Mouse (Mus musculus) midbrain, embryonic 13.5 days (tissue): ENCODE measurements around the gene Ftsj3. TPM values are rescaled to one million over a fixed set of nuclear protein-coding genes. Genes with fewer than 3 reads are reported as not detected.

Experiments
- ATAC-seq: fragments of 200-750 bp; cut with Nextera tagmentation; 2 replicates; pipeline ENCODE4 v1.8.0; 2017; ENCODE audit warnings: mild to moderate bottlenecking, moderate TSS enrichment, moderate library complexity
- H3K27ac ChIP-seq: fragments of 300-500 bp; sonication (generic); 2 replicates; pipeline ENCODE4 v1.5.1; 2015; ENCODE audit warnings: inconsistent platforms, mild to moderate bottlenecking, moderate library complexity
- H3K27me3 ChIP-seq: fragments of 300-500 bp; sonication (generic); 2 replicates; pipeline ENCODE4 v1.6.1; 2015; ENCODE audit warnings: mild to moderate bottlenecking, inconsistent platforms
- H3K36me3 ChIP-seq: fragments of 300-500 bp; sonication (generic); 2 replicates; pipeline ENCODE4 v1.6.1; 2015; ENCODE audit warnings: mild to moderate bottlenecking, inconsistent platforms
- H3K4me1 ChIP-seq: fragments of 300-500 bp; sonication (generic); replicated peaks from 2 replicates; pipeline ENCODE4 v1.6.1; 2015; ENCODE audit warnings: inconsistent platforms
- H3K4me2 ChIP-seq: fragments of 300-500 bp; sonication (generic); replicated peaks from 2 replicates; pipeline ENCODE4 v1.6.1; 2015; ENCODE audit warnings: moderate library complexity, mild to moderate bottlenecking, inconsistent platforms
- H3K4me3 ChIP-seq: fragments of 300-500 bp; sonication (generic); replicated peaks from 2 replicates; pipeline ENCODE4 v1.5.1; 2015; ENCODE audit warnings: mild to moderate bottlenecking, inconsistent platforms
- H3K9ac ChIP-seq: fragments of 300-500 bp; sonication (generic); replicated peaks from 2 replicates; pipeline ENCODE4 v1.6.1; 2015; ENCODE audit warnings: mild to moderate bottlenecking, inconsistent platforms
- H3K9me3 ChIP-seq: fragments of 300-500 bp; sonication (generic); 2 replicates; pipeline ENCODE4 v1.6.1; 2016; ENCODE audit warnings: mild to moderate bottlenecking, inconsistent platforms
- WGBS: fragments of 180-500 bp; shearing (Covaris S2); methylation state at CpG from one replicate; pipeline ENCODE4 v1.1.7; 2015; 5-methylcytosine and 5-hydroxymethylcytosine counted together
- polyA plus RNA-seq: library from polyadenylated mRNA; unstranded; fragments of >200 nt; fragmentation: Nextera tagmentation; extraction: Ambion mirVana; gene quantifications from 2 replicates; pipeline ENCODE4 v1.2.1, GENCODE M21; 2015

The Ftsj3 gene
- polyA plus RNA-seq, 1 experiment from 2014 or later, result 39.3 TPM

- WGBS, result 9% methylated on average over 25 of the region's 25 CpGs
- Histone ChIP-seq H3K27ac (no peak within 1 kb of the TSS), H3K4me1 (peaks cover 20% of the 10 kb centered on the region), H3K27me3 (0 out of 2 replicates have a peak, but pooled peaks cover 8% of the 10 kb centered on the region), H3K4me2 (peak within 1 kb of the TSS; percentile 45), H3K9me3 (no peaks in the 10 kb centered on the region), H3K4me3 (0 out of 2 replicates have a peak within 1 kb of the TSS, but pooled peaks have one; percentile 12), H3K36me3 (no peaks in the 10 kb centered on the region), H3K9ac (no peak within 1 kb of the TSS)
- peak; percentile 57 for ATAC-seq
These were observed 20.6 kb upstream of the Ftsj3 start, which contains the start of gene Tcam1 for GRCm38 (mm10) chr11:106276454-106276853. Gene Tcam1, plus strand, starts transcription at chr11:106276672.

GRCm38 (mm10) chr11:106274971-106275411 lies 19.1 kb upstream of the Ftsj3 start:
- Histone ChIP-seq H3K4me2 (no peak overlapping the region), H3K36me3 (no peaks in the 10 kb centered on the region), H3K9ac (no peak overlapping the region), H3K4me3 (no peak overlapping the region), H3K27me3 (0 out of 2 replicates have a peak, but pooled peaks cover 8% of the 10 kb centered on the region), H3K9me3 (no peaks in the 10 kb centered on the region), H3K27ac (no peak overlapping the region), H3K4me1 (peaks cover 32% of the 10 kb centered on the region)
- WGBS, result 86% methylated on average over 7 of the region's 7 CpGs
- no peak for ATAC-seq

DNA sequence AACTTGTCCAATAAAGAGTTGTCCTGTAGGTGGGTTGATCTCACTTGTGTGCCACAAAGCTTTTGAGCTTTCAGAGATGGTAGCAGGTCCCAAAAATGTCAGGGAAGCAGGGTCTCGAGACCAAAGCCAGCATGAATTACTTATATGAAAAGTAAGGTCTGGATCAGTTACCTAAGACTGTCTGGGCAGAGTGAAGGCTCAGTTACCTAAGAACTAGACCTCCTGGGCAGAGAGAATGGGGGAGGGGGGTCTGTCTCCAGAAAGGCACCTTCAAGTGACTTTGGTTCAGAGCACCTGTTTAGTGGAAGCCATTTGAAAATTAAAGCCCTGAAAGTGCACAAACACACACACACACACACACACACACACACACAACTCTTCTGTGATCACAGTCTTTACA lies 18.5 kb upstream of the Ftsj3 start:
- Histone ChIP-seq H3K36me3 (no peaks in the 10 kb centered on the region), H3K27ac (no peak overlapping the region), H3K9ac (no peak overlapping the region), H3K4me1 (peaks cover 34% of the 10 kb centered on the region), H3K4me3 (no peak overlapping the region), H3K27me3 (0 out of 2 replicates have a peak, but pooled peaks cover 8% of the 10 kb centered on the region), H3K9me3 (no peaks in the 10 kb centered on the region), H3K4me2 (no peak overlapping the region)
- WGBS, result 84% methylated on average over 1 of the region's 1 CpGs
- ATAC-seq, result no peak

DNA sequence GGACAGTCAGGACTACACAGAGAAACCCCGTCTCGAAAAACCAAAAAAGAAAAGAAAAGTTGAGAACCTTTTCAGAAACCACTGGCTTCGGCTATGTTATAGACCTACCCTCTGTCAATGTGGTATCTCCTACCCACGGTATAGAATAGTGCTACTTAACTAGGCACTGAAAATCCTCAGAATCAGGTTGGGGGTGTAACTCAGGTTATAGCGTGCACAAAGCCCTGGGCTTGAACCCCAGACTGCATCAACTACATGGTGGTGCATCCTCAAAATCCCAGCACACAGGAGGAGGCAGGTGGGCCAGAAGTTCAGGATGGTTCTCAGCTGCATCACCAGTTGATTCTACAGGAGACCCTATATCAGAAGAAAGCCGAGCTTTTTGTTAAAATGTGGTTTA lies 17.9 kb upstream of the Ftsj3 start:
- Histone ChIP-seq H3K4me3 (no peak overlapping the region), H3K36me3 (no peaks in the 10 kb centered on the region), H3K27me3 (0 out of 2 replicates have a peak, but pooled peaks cover 8% of the 10 kb centered on the region), H3K9ac (no peak overlapping the region), H3K4me2 (peak overlapping the region; percentile 89), H3K27ac (0 out of 2 replicates have a peak overlapping the region, but pooled peaks have one; percentile 89), H3K4me1 (peaks cover 40% of the 10 kb centered on the region), H3K9me3 (no peaks in the 10 kb centered on the region)
- 96% methylated on average over 6 of the region's 6 CpGs for WGBS
- no peak for ATAC-seq

DNA sequence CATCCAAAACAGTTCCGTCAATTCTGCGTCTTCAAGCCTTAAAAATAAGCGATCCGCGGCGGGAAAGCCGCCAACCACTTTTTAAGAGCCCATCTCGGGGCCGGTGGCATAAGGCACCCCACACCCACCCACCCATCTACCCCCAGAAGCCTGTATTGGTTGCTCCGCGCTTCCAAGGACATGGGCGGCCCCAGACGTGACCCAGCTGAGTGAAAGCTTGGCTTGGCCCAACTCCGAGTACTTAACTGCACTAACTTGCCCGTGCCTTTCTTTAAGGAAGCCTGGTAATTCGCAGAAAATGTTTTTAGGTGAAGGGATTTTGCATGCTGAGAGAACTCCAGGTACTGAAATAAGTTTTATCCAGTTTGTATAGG lies 17.4 kb upstream of the Ftsj3 start:
- peak; percentile 32 for ATAC-seq
- WGBS, result 20% methylated on average over 16 of the region's 16 CpGs
- H3K27ac ChIP-seq, result peak overlapping the region; percentile 89
- peak overlapping the region; percentile 89 for H3K4me2 ChIP-seq
- H3K4me1 ChIP-seq, result peaks cover 45% of the 10 kb centered on the region
- peak overlapping the region; percentile 97 for H3K4me3 ChIP-seq
- H3K9me3 ChIP-seq, result no peaks in the 10 kb centered on the region
- H3K27me3 ChIP-seq, result 0 out of 2 replicates have a peak, but pooled peaks cover 8% of the 10 kb centered on the region
- peak overlapping the region; percentile 49; the same call in 1 of the 2 replicates for H3K9ac ChIP-seq
- no peaks in the 10 kb centered on the region for H3K36me3 ChIP-seq

GRCm38 (mm10) chr11:106272644-106273310 lies 16.9 kb upstream of the Ftsj3 start, which contains the start of gene Smarcd2:
Gene Smarcd2, minus strand, starts transcription at chr11:106272972.
- Histone ChIP-seq H3K4me2 (peak within 1 kb of the TSS; percentile 89), H3K27ac (peak within 1 kb of the TSS; percentile 89), H3K9me3 (no peaks in the 10 kb centered on the region), H3K4me3 (peak within 1 kb of the TSS; percentile 97), H3K9ac (peak within 1 kb of the TSS; percentile 96), H3K4me1 (peaks cover 50% of the 10 kb centered on the region), H3K27me3 (0 out of 2 replicates have a peak, but pooled peaks cover 4% of the 10 kb centered on the region), H3K36me3 (no peaks in the 10 kb centered on the region)
- ATAC-seq, result peak; percentile 93
- WGBS, result under 1% methylated on average over 72 of the region's 72 CpGs

- Histone ChIP-seq H3K27me3 (no peaks in the 10 kb centered on the region), H3K4me2 (peak overlapping the region; percentile 89), H3K9ac (peak overlapping the region; percentile 96), H3K27ac (peak overlapping the region; percentile 89), H3K9me3 (no peaks in the 10 kb centered on the region), H3K4me1 (peaks cover 56% of the 10 kb centered on the region), H3K4me3 (peak overlapping the region; percentile 97), H3K36me3 (peaks cover 4% of the 10 kb centered on the region)
- peak; percentile 31 for ATAC-seq
- WGBS, result 2% methylated on average over 41 of the region's 41 CpGs
These were observed 16.1 kb upstream of the Ftsj3 start for GRCm38 (mm10) chr11:106271794-106272643.

- Histone ChIP-seq H3K36me3 (peaks cover 12% of the 10 kb centered on the region), H3K4me2 (peak overlapping the region; percentile 89), H3K4me1 (peaks cover 56% of the 10 kb centered on the region), H3K4me3 (peak overlapping the region; percentile 97), H3K9me3 (no peaks in the 10 kb centered on the region), H3K27me3 (no peaks in the 10 kb centered on the region), H3K27ac (0 out of 2 replicates have a peak overlapping the region, but pooled peaks have one; percentile 32), H3K9ac (peak overlapping the region; percentile 96)
- no peak for ATAC-seq
- 55% methylated on average over 5 of the region's 5 CpGs for WGBS
These were observed 15.4 kb upstream of the Ftsj3 start for GRCm38 (mm10) chr11:106271131-106271793.

DNA sequence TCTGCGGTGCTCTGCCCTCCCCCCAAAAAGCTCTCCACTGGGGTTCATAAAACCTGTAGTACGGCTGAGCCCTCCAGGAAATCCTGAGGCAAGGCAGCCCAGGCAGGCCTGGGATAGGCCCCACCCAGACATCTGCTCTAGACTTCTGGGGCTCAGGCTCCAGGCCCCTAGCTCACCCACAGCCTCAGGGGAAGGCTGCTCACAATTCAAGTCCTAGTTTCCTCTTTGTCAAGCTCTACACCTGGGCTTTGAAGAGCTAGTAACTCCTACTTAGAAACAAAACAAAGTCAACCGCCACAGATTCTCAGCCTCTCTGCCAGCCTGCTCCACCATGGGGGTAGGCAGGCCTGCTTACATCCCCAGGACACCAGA lies 13.2 kb upstream of the Ftsj3 start:
- Histone ChIP-seq H3K36me3 (peaks cover 34% of the 10 kb centered on the region), H3K4me3 (no peak overlapping the region), H3K27me3 (no peaks in the 10 kb centered on the region), H3K9ac (peak overlapping the region; percentile 51), H3K9me3 (no peaks in the 10 kb centered on the region), H3K4me1 (peaks cover 49% of the 10 kb centered on the region), H3K4me2 (peak overlapping the region; percentile 19; the same call in 1 of the 2 replicates), H3K27ac (peak overlapping the region; percentile 75)
- ATAC-seq, result no peak
- 53% methylated on average over 3 of the region's 3 CpGs for WGBS

GRCm38 (mm10) chr11:106268326-106269059 lies 12.6 kb upstream of the Ftsj3 start:
- H3K27me3 ChIP-seq, result no peaks in the 10 kb centered on the region
- ATAC-seq, result no peak
- H3K9me3 ChIP-seq, result no peaks in the 10 kb centered on the region
- H3K4me3 ChIP-seq, result no peak overlapping the region
- peaks cover 47% of the 10 kb centered on the region for H3K4me1 ChIP-seq
- peak overlapping the region; percentile 19 for H3K4me2 ChIP-seq
- 75% methylated on average over 8 of the region's 8 CpGs for WGBS
- peak overlapping the region; percentile 51 for H3K9ac ChIP-seq
- H3K27ac ChIP-seq, result peak overlapping the region; percentile 75
- peaks cover 40% of the 10 kb centered on the region for H3K36me3 ChIP-seq

- WGBS, result 74% methylated on average over 5 of the region's 5 CpGs
- Histone ChIP-seq H3K27me3 (no peaks in the 10 kb centered on the region), H3K4me3 (no peak overlapping the region), H3K9me3 (no peaks in the 10 kb centered on the region), H3K27ac (peak overlapping the region; percentile 75; the same call in 1 of the 2 replicates), H3K4me1 (peaks cover 43% of the 10 kb centered on the region), H3K9ac (0 out of 2 replicates have a peak overlapping the region, but pooled peaks have one; percentile 51), H3K4me2 (no peak overlapping the region), H3K36me3 (peaks cover 46% of the 10 kb centered on the region)
- ATAC-seq, result no peak
These were observed 12.0 kb upstream of the Ftsj3 start for GRCm38 (mm10) chr11:106267871-106268270.
